29 mouse cellular contexts compared by ENCODE assay signal in the genomic region with DNA sequence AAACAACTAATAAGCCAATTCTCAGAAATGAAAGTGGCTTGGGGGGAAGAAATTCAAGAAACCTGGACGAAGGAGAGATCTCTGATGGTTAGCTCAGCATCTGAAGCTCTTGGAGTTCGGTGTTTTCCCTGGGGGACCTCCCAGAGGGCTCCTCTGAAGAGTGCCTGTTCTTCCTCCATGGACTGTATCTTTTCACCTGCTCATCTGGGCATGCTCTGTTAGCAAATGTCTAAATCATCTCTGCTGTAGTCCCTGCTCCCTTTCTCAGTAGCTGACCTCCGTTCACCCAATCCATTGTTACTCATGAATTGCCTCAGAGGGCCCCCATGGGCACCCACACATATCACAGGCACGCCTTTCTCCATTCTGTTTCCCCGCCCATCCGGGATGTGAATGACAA. TPM values are rescaled to one million over a fixed set of nuclear protein-coding genes. Genes with fewer than 3 reads are reported as not detected.
DNase-seq lines count a peak whose midpoint lies in the region; ATAC-seq and TF ChIP-seq lines count a peak whose summit lies in the region.
"Had no signal": no experiment of that assay in that cellular context is flagged by ENCODE, and none has a peak within 500 bp of the region (broad histone marks: within the 10 kb centered on the region; RNA-seq: fewer than 3 reads in every experiment).

A gene (minus strand): TSS at position 101 of the 400 bp plus-strand sequence.

- H3K4me1 ChIP-seq in hindbrain, embryonic 15.5 days (replicated peaks) = no peaks in the 10 kb centered on the region
- no peaks in the 10 kb centered on the region for H3K4me1 ChIP-seq in hindbrain, embryonic 11.5 days (replicated peaks; ENCODE audit: control insufficient read depth, insufficient read depth, low read length)
- H3K4me1 ChIP-seq in midbrain, embryonic 15.5 days = no peaks in the 10 kb centered on the region
- H3K4me1 ChIP-seq in midbrain, postnatal 0 days (ENCODE audit: insufficient read depth, low read length) = no peaks in the 10 kb centered on the region
- H3K4me1 ChIP-seq: embryonic facial prominence, embryonic 12.5 days; embryonic facial prominence, embryonic 15.5 days; heart, embryonic 13.5 days; hindbrain, embryonic 12.5 days had no signal

- H3K27me3 ChIP-seq in hindbrain, embryonic 15.5 days = no peaks in the 10 kb centered on the region
- no peaks in the 10 kb centered on the region for H3K27me3 ChIP-seq in hindbrain, embryonic 11.5 days (ENCODE audit: control insufficient read depth, insufficient read depth, low read length)
- H3K27me3 ChIP-seq in midbrain, embryonic 15.5 days (replicated peaks) = no peaks in the 10 kb centered on the region
- H3K27me3 ChIP-seq in midbrain, postnatal 0 days (ENCODE audit: insufficient read depth, low read length) = no peaks in the 10 kb centered on the region
- H3K27me3 ChIP-seq: CH12.LX; embryonic facial prominence, embryonic 12.5 days; embryonic facial prominence, embryonic 15.5 days; heart, embryonic 13.5 days; hindbrain, embryonic 12.5 days had no signal

- H3K36me3 ChIP-seq in hindbrain, embryonic 15.5 days = no peaks in the 10 kb centered on the region
- H3K36me3 ChIP-seq in hindbrain, embryonic 11.5 days (ENCODE audit: control insufficient read depth, insufficient read depth, low read length) = no peaks in the 10 kb centered on the region
- H3K36me3 ChIP-seq in midbrain, embryonic 15.5 days (replicated peaks) = no peaks in the 10 kb centered on the region
- H3K36me3 ChIP-seq in midbrain, postnatal 0 days (ENCODE audit: insufficient read depth, low read length) = no peaks in the 10 kb centered on the region
- H3K36me3 ChIP-seq: embryonic facial prominence, embryonic 12.5 days; embryonic facial prominence, embryonic 15.5 days; heart, embryonic 13.5 days; hindbrain, embryonic 12.5 days had no signal

- no peak within 1 kb of the TSS for H3K27ac ChIP-seq in hindbrain, embryonic 15.5 days (replicated peaks)
- no peak within 1 kb of the TSS for H3K27ac ChIP-seq in hindbrain, embryonic 11.5 days (ENCODE audit: low read depth, low read length)
- H3K27ac ChIP-seq in midbrain, embryonic 15.5 days = no peak within 1 kb of the TSS
- no peak within 1 kb of the TSS for H3K27ac ChIP-seq in midbrain, postnatal 0 days (ENCODE audit: low read depth, low read length)
- H3K27ac ChIP-seq: embryonic facial prominence, embryonic 12.5 days; embryonic facial prominence, embryonic 15.5 days; gastrocnemius, adult 2 months; heart, embryonic 13.5 days; hindbrain, embryonic 12.5 days had no signal

- no peak within 1 kb of the TSS for H3K9ac ChIP-seq in hindbrain, embryonic 15.5 days
- H3K9ac ChIP-seq in hindbrain, embryonic 11.5 days (ENCODE audit: low read depth, low read length) = no peak within 1 kb of the TSS
- H3K9ac ChIP-seq in midbrain, embryonic 15.5 days = no peak within 1 kb of the TSS
- H3K9ac ChIP-seq in midbrain, postnatal 0 days (replicated peaks; ENCODE audit: low read length, poor library complexity, severe bottlenecking) = no peak within 1 kb of the TSS
- H3K9ac ChIP-seq: embryonic facial prominence, embryonic 12.5 days; embryonic facial prominence, embryonic 15.5 days; forebrain, postnatal 0 days; heart, embryonic 13.5 days; hindbrain, embryonic 12.5 days had no signal

- no peak within 1 kb of the TSS for H3K4me3 ChIP-seq in hindbrain, embryonic 15.5 days
- no peak within 1 kb of the TSS for H3K4me3 ChIP-seq in hindbrain, embryonic 11.5 days (ENCODE audit: low read depth, low read length)
- H3K4me3 ChIP-seq in midbrain, embryonic 15.5 days = no peak within 1 kb of the TSS
- H3K4me3 ChIP-seq in midbrain, postnatal 0 days (ENCODE audit: low read depth, low read length) = no peak within 1 kb of the TSS
- H3K4me3 ChIP-seq: embryonic facial prominence, embryonic 12.5 days; embryonic facial prominence, embryonic 15.5 days; gastrocnemius, adult 2 months; heart, embryonic 13.5 days; hindbrain, embryonic 12.5 days had no signal

- no peak for TF ChIP-seq CTCF in midbrain, postnatal 0 days (IDR thresholded peaks at IDR 0.05)

- H3K4me2 ChIP-seq in hindbrain, embryonic 15.5 days = no peak within 1 kb of the TSS
- H3K4me2 ChIP-seq in hindbrain, embryonic 11.5 days (replicated peaks; ENCODE audit: low read depth, low read length) = no peak within 1 kb of the TSS
- H3K4me2 ChIP-seq in midbrain, embryonic 15.5 days = no peak within 1 kb of the TSS
- H3K4me2 ChIP-seq in midbrain, postnatal 0 days (ENCODE audit: low read depth, low read length, poor library complexity, severe bottlenecking) = no peak within 1 kb of the TSS
- H3K4me2 ChIP-seq: embryonic facial prominence, embryonic 12.5 days; embryonic facial prominence, embryonic 15.5 days; heart, embryonic 13.5 days; hindbrain, embryonic 12.5 days had no signal

- H3K9me3 ChIP-seq in hindbrain, embryonic 15.5 days = no peaks in the 10 kb centered on the region
- H3K9me3 ChIP-seq in hindbrain, embryonic 11.5 days (ENCODE audit: control insufficient read depth, low read length) = no peaks in the 10 kb centered on the region
- H3K9me3 ChIP-seq in midbrain, embryonic 15.5 days = no peaks in the 10 kb centered on the region
- no peaks in the 10 kb centered on the region for H3K9me3 ChIP-seq in midbrain, postnatal 0 days (ENCODE audit: low read length)
- H3K9me3 ChIP-seq: embryonic facial prominence, embryonic 12.5 days; embryonic facial prominence, embryonic 15.5 days; heart, embryonic 13.5 days; hindbrain, embryonic 12.5 days had no signal

- ATAC-seq in hindbrain, embryonic 15.5 days (ENCODE audit: low FRiP score, low read depth) = no peak
- ATAC-seq in hindbrain, embryonic 11.5 days (ENCODE audit: low FRiP score) = no peak
- ATAC-seq in midbrain, embryonic 15.5 days (replicated peaks) = no peak
- ATAC-seq in midbrain, postnatal 0 days (ENCODE audit: low FRiP score) = no peak
- ATAC-seq: activated CD4-positive, CD25-positive, alpha-beta regulatory T cell, adult 4 months; forebrain, embryonic 14.5 days; forebrain, postnatal 0 days; hindbrain, embryonic 16.5 days had no signal

- no peak for DNase-seq in hindbrain, embryonic 11.5 days (ENCODE audit: low spot score)
- DNase-seq in midbrain, postnatal 0 days (ENCODE audit: low spot score) = no peak
- peak; percentile 26 for DNase-seq in R1 (ENCODE audit: low read depth, low spot score)
- no peak for DNase-seq in yolk sac, embryonic 10.5 days (ENCODE audit: low spot score)
- no peak for DNase-seq in adrenal gland, postnatal 14 days
- DNase-seq: adrenal gland, adult 8-10 months; adrenal gland, postnatal 36 days; B cell, adult 2 months; cerebellum, adult 18-20 months; cerebellum, adult 9-10 months; forebrain, postnatal 0 days; gastrocnemius, adult 2 months; gastrocnemius, postnatal 14 days; heart, adult 18-20 months; heart, postnatal 14 days; heart, postnatal 4 days had no signal

- 81% methylated on average over 6 of the region's 6 CpGs for WGBS in hindbrain, embryonic 15.5 days
- WGBS in hindbrain, embryonic 11.5 days = 80% methylated on average over 6 of the region's 6 CpGs
- WGBS in midbrain, embryonic 15.5 days = 83% methylated on average over 6 of the region's 6 CpGs
- WGBS in midbrain, postnatal 0 days = 81% methylated on average over 6 of the region's 6 CpGs

RNA-seq across cellular contexts. Expression of the gene that starts here (rescaled TPM):
- polyA plus RNA-seq in hindbrain, embryonic 15.5 days (2015; fragmentation: Nextera tagmentation; extraction: Ambion mirVana) = 7.8 and 14.0 TPM in 2 replicates
- 4.7 and 7.8 TPM in 2 replicates for polyA plus RNA-seq in hindbrain, embryonic 11.5 days (2014; fragmentation: Nextera tagmentation; extraction: Ambion mirVana)
- polyA plus RNA-seq in midbrain, embryonic 15.5 days (2015; fragmentation: Nextera tagmentation; extraction: Ambion mirVana) = 22.6 and 23.8 TPM in 2 replicates
- 1.8 and 3.2 TPM in 2 replicates for total RNA-seq in midbrain, postnatal 0 days (2014; rRNA removed)
- polyA plus RNA-seq in midbrain, postnatal 0 days (2015; fragmentation: Nextera tagmentation; extraction: Ambion mirVana) = 14.1 and 15.1 TPM in 2 replicates
- not detected in 2 replicates for total RNA-seq in adrenal gland, postnatal 14 days (2021)
- total RNA-seq: adrenal gland, adult 8-10 months; adrenal gland, postnatal 36 days; CH12.LX; common myeloid progenitor, adult 5-6 weeks; gastrocnemius, adult 2 months; gastrocnemius, postnatal 14 days; gastrocnemius, postnatal 4 days; heart, adult 18-20 months; heart, postnatal 14 days; MEL had no signal
